8 mouse cellular contexts compared by ENCODE assay signal in genomic region chr7:130533316-130534260, GRCm38 (mm10). TPM values are rescaled to one million over a fixed set of nuclear protein-coding genes. Genes with fewer than 3 reads are reported as not detected.
A peak's percentile ranks its signal among the peaks of the same experiment; 100 is the strongest.
DNase-seq lines count a peak whose midpoint lies in the region; ATAC-seq and TF ChIP-seq lines count a peak whose summit lies in the region.

No protein-coding gene starts in this region.

- H3K79me2 ChIP-seq in MEL (ENCODE audit: control insufficient read depth, insufficient read depth, low read length, poor library complexity): no peaks in the 10 kb centered on the region

- H3K36me3 ChIP-seq in MEL (ENCODE audit: control insufficient read depth in 1 of 2, insufficient read depth in 2 of 2, low read length in 2 of 2): peaks cover 12 to 32% of the 10 kb centered on the region in 2 experiments; a peak in 3 of 4 replicates
- H3K36me3 ChIP-seq in hindbrain, embryonic 10.5 days: peaks cover 96% of the 10 kb centered on the region
- H3K36me3 ChIP-seq in lung, embryonic 16.5 days (ENCODE audit: control insufficient read depth, insufficient read depth, low read length): peaks cover 48% of the 10 kb centered on the region

- H3K27me3 ChIP-seq in MEL (ENCODE audit: control insufficient read depth in 1 of 2, insufficient read depth in 2 of 2, low read length in 2 of 2): no peaks in the 10 kb centered on the region
- H3K27me3 ChIP-seq in hindbrain, embryonic 10.5 days (ENCODE audit: insufficient read depth, poor library complexity, severe bottlenecking): no peaks in the 10 kb centered on the region
- H3K27me3 ChIP-seq in lung, embryonic 16.5 days (ENCODE audit: control insufficient read depth, insufficient read depth, low read depth, low read length): no peaks in the 10 kb centered on the region

- TF ChIP-seq RAD21 in MEL (IDR thresholded peaks at IDR 0.05; ENCODE audit: low read depth, low read length): peak; percentile 60

- peak; percentile 84 for ATAC-seq in lung, embryonic 16.5 days (ENCODE audit: low read depth)

- TF ChIP-seq POLR2A in MEL (IDR thresholded peaks at IDR 0.05; ENCODE audit: control insufficient read depth in 1 of 2, insufficient read depth in 1 of 2, low read depth in 1 of 2, low read length in 2 of 2, poor library complexity in 1 of 2): no peak

- TF ChIP-seq CTCF in MEL (IDR thresholded peaks at IDR 0.05 in 2 of 3, conservative IDR thresholded peaks at IDR 0.05 in 1 of 3; ENCODE audit: control insufficient read depth in 1 of 3, insufficient read depth in 1 of 3, low read depth in 2 of 3, low read length in 3 of 3, poor library complexity in 1 of 3, severe bottlenecking in 1 of 3): peak; percentile 84 to 92 (median 84)

- WGBS in hindbrain, embryonic 10.5 days: 53% methylated on average over 25 of the region's 25 CpGs
- 40% methylated on average over 24 of the region's 25 CpGs for WGBS in lung, embryonic 16.5 days

- H3K9ac ChIP-seq in MEL (ENCODE audit: control insufficient read depth, low read depth, low read length, poor library complexity, severe bottlenecking): 0 out of 2 replicates have a peak overlapping the region, but pooled peaks have one; percentile 9
- H3K9ac ChIP-seq in lung, embryonic 16.5 days (ENCODE audit: low read length): no peak overlapping the region

- no peak overlapping the region for H3K4me3 ChIP-seq in MEL (ENCODE audit: control insufficient read depth in 1 of 2, insufficient read depth in 1 of 2, low read depth in 2 of 2, low read length in 2 of 2)
- no peak overlapping the region for H3K4me3 ChIP-seq in hindbrain, embryonic 10.5 days
- no peak overlapping the region for H3K4me3 ChIP-seq in lung, embryonic 16.5 days (ENCODE audit: low read length)

- DNase-seq in MEL (ENCODE audit: low read depth, low spot score): peak; percentile 90
- peak; percentile 91 for DNase-seq in cerebellum, adult 8-10 months
- DNase-seq in frontal cortex, adult 2 months (ENCODE audit: extremely low spot score in 1 of 2, low spot score in 1 of 2): peak; percentile 46 to 96
- DNase-seq in hindbrain, embryonic 10.5 days (ENCODE audit: low spot score): peak; percentile 87
- DNase-seq in layer of hippocampus, adult 9-10 months (ENCODE audit: low spot score): peak; percentile 73
- peak; percentile 81 for DNase-seq in ovary, postnatal 10 days (ENCODE audit: low spot score)
- peak; percentile 74 for DNase-seq in thymus, postnatal 0 days (ENCODE audit: low spot score)

- 0 out of 4 replicates have a peak, but pooled peaks of 1 of the 2 experiments have one; percentile 4 for TF ChIP-seq EP300 in MEL (IDR thresholded peaks at IDR 0.05; ENCODE audit: low read depth in 1 of 2, low read length in 2 of 2)

- H3K4me1 ChIP-seq in MEL (ENCODE audit: control insufficient read depth in 1 of 2, insufficient read depth in 2 of 2, low read length in 2 of 2): peaks cover 0 to 3% of the 10 kb centered on the region in 2 experiments; a peak in 1 of 4 replicates
- no peaks in the 10 kb centered on the region for H3K4me1 ChIP-seq in hindbrain, embryonic 10.5 days (replicated peaks)
- H3K4me1 ChIP-seq in lung, embryonic 16.5 days (replicated peaks; ENCODE audit: control insufficient read depth, insufficient read depth, low read length): no peaks in the 10 kb centered on the region

- H3K27ac ChIP-seq in MEL (ENCODE audit: control insufficient read depth, low read depth, low read length): peak overlapping the region; percentile 26; the same call in 1 of the 2 replicates
- H3K27ac ChIP-seq in hindbrain, embryonic 10.5 days: peak overlapping the region; percentile 9; the same call in 1 of the 2 replicates
- H3K27ac ChIP-seq in lung, embryonic 16.5 days (ENCODE audit: low read length): no peak overlapping the region

- no peaks in the 10 kb centered on the region for H3K9me3 ChIP-seq in MEL (replicated peaks; ENCODE audit: insufficient read depth, low read length)
- no peaks in the 10 kb centered on the region for H3K9me3 ChIP-seq in hindbrain, embryonic 10.5 days
- H3K9me3 ChIP-seq in lung, embryonic 16.5 days (ENCODE audit: control insufficient read depth, low read length): no peaks in the 10 kb centered on the region

- no peak overlapping the region for H3K4me2 ChIP-seq in lung, embryonic 16.5 days (ENCODE audit: low read depth, low read length)

TF ChIP-seq in MEL, 35 proteins besides CTCF, POLR2A, EP300 and RAD21 (continues in another document):
- TF ChIP-seq MAFK (IDR thresholded peaks at IDR 0.05; ENCODE audit: borderline replicate concordance, low read depth, low read length) (no peak), ZNF384 (IDR thresholded peaks at IDR 0.05; ENCODE audit: low read depth, low read length) (no peak), MXI1 (IDR thresholded peaks at IDR 0.05; ENCODE audit: low read depth, low read length) (0 out of 2 replicates have a peak, but pooled peaks have one; percentile 26), BHLHE40 (IDR thresholded peaks at IDR 0.05; ENCODE audit: borderline replicate concordance, low read depth, low read length) (no peak), NRF1 (IDR thresholded peaks at IDR 0.05; ENCODE audit: insufficient read depth, low read depth, low read length, poor library complexity, severe bottlenecking) (no peak), ELF1 (IDR thresholded peaks at IDR 0.05; ENCODE audit: low read depth, low read length) (no peak), USF2 (IDR thresholded peaks at IDR 0.05; ENCODE audit: borderline replicate concordance in 1 of 2, insufficient read depth in 1 of 2, low read depth in 1 of 2, low read length in 2 of 2) (no peak), KAT2A (conservative IDR thresholded peaks at IDR 0.05; ENCODE audit: low read depth, low read length) (no peak), GATA1 (IDR thresholded peaks at IDR 0.05; ENCODE audit: low read depth, low read length) (no peak), MYC (IDR thresholded peaks at IDR 0.05; ENCODE audit: low read depth, low read length) (no peak), E2F4 (IDR thresholded peaks at IDR 0.05; ENCODE audit: borderline replicate concordance, low read depth, low read length) (no peak), HCFC1 (IDR thresholded peaks at IDR 0.05; ENCODE audit: low read depth, low read length) (0 out of 2 replicates have a peak, but pooled peaks have one; percentile 41), TCF12 (IDR thresholded peaks at IDR 0.05; ENCODE audit: low read depth, low read length) (0 out of 2 replicates have a peak, but pooled peaks have one; percentile 9), RCOR1 (IDR thresholded peaks at IDR 0.05; ENCODE audit: low read depth, low read length) (no peak), ZMIZ1 (IDR thresholded peaks at IDR 0.05; ENCODE audit: low read depth, low read length) (no peak), CHD2 (IDR thresholded peaks at IDR 0.05; ENCODE audit: low read length) (no peak), USF1 (IDR thresholded peaks at IDR 0.05; ENCODE audit: low read depth, low read length) (no peak), NELFE (IDR thresholded peaks at IDR 0.05; ENCODE audit: low read depth, low read length) (no peak), POLR2AphosphoS5 (IDR thresholded peaks at IDR 0.05; ENCODE audit: borderline replicate concordance, low read depth, low read length) (no peak), TAL1 (IDR thresholded peaks at IDR 0.05; ENCODE audit: low read length) (no peak), SIN3A (IDR thresholded peaks at IDR 0.05; ENCODE audit: low read length) (peak; percentile 43; the same call in 1 of the 2 replicates), ETS1 (IDR thresholded peaks at IDR 0.05; ENCODE audit: low read depth, low read length) (peak; percentile 13; the same call in 1 of the 2 replicates), ZKSCAN1 (IDR thresholded peaks at IDR 0.05; ENCODE audit: low read depth, low read length) (no peak), MAX (IDR thresholded peaks at IDR 0.05; ENCODE audit: low read length) (no peak), SMC3 (IDR thresholded peaks at IDR 0.05; ENCODE audit: low read depth, low read length) (peak; percentile 51), MYB (IDR thresholded peaks at IDR 0.05; ENCODE audit: low read depth, low read length) (no peak), TBP (IDR thresholded peaks at IDR 0.05; ENCODE audit: low read depth, low read length) (no peak), CHD1 (IDR thresholded peaks at IDR 0.05; ENCODE audit: low read depth, low read length) (no peak), JUND (IDR thresholded peaks at IDR 0.05; ENCODE audit: low read depth, low read length) (no peak), UBTF (IDR thresholded peaks at IDR 0.05; ENCODE audit: borderline replicate concordance, insufficient read depth, low read depth, low read length) (no peak)

RNA-seq across cellular contexts. Expression of gene Ate1, which starts 13.4 kb away (rescaled TPM):
- 19.5 and 21.9 TPM in 2 replicates for total RNA-seq in MEL (2012; rRNA removed)
- 10 to 100 TPM in 1 of 2 experiments, not detected in 1; 28.6 TPM for polyA plus RNA-seq in MEL (2012; ENCODE audit: insufficient read depth in 1 of 2, insufficient read length in 2 of 2, low read depth in 1 of 2, low replicate concordance in 2 of 2, missing spikeins in 1 of 2)
- 26.0 and 30.8 TPM in 2 replicates for polyA plus RNA-seq in frontal cortex, adult 2 months (2012; rRNA removed)
- 58.0 and 62.5 TPM in 2 replicates for polyA plus RNA-seq in hindbrain, embryonic 10.5 days (2016; fragmentation: Nextera tagmentation; extraction: Ambion mirVana)
- polyA plus RNA-seq in lung, embryonic 16.5 days (2015; fragmentation: Nextera tagmentation; extraction: Ambion mirVana): 64.7 and 67.1 TPM in 2 replicates
- 54.8 and 67.0 TPM in 2 replicates for polyA plus RNA-seq in thymus, postnatal 0 days (2015; fragmentation: Nextera tagmentation; extraction: Ambion mirVana)

RNA-seq across cellular contexts. Expression of gene Nsmce4a, which starts 39.3 kb away (rescaled TPM):
- 124 and 134 TPM in 2 replicates for total RNA-seq in MEL (2012; rRNA removed)
- polyA plus RNA-seq in MEL (2012; ENCODE audit: insufficient read depth in 1 of 2, insufficient read length in 2 of 2, low read depth in 1 of 2, low replicate concordance in 2 of 2, missing spikeins in 1 of 2): 100 to 1,000 TPM; 117 to 129 TPM
- 44.1 and 49.5 TPM in 2 replicates for polyA plus RNA-seq in frontal cortex, adult 2 months (2012; rRNA removed)
- 183 and 186 TPM in 2 replicates for polyA plus RNA-seq in hindbrain, embryonic 10.5 days (2016; fragmentation: Nextera tagmentation; extraction: Ambion mirVana)
- 131 and 141 TPM in 2 replicates for polyA plus RNA-seq in lung, embryonic 16.5 days (2015; fragmentation: Nextera tagmentation; extraction: Ambion mirVana)
- 173 and 179 TPM in 2 replicates for polyA plus RNA-seq in thymus, postnatal 0 days (2015; fragmentation: Nextera tagmentation; extraction: Ambion mirVana)

RNA-seq across cellular contexts. Expression of gene Tacc2, which starts 43.6 kb away (rescaled TPM):
- total RNA-seq in MEL (2012; rRNA removed): 3.5 and 5.3 TPM in 2 replicates
- 10 to 100 TPM in 1 of 2 experiments, not detected in 1; 21.5 TPM for polyA plus RNA-seq in MEL (2012; ENCODE audit: insufficient read depth in 1 of 2, insufficient read length in 2 of 2, low read depth in 1 of 2, low replicate concordance in 2 of 2, missing spikeins in 1 of 2)
- polyA plus RNA-seq in frontal cortex, adult 2 months (2012; rRNA removed): 46.1 and 49.3 TPM in 2 replicates
- 44.8 and 50.8 TPM in 2 replicates for polyA plus RNA-seq in hindbrain, embryonic 10.5 days (2016; fragmentation: Nextera tagmentation; extraction: Ambion mirVana)
- 21.7 and 24.2 TPM in 2 replicates for polyA plus RNA-seq in lung, embryonic 16.5 days (2015; fragmentation: Nextera tagmentation; extraction: Ambion mirVana)
- 16.6 and 17.3 TPM in 2 replicates for polyA plus RNA-seq in thymus, postnatal 0 days (2015; fragmentation: Nextera tagmentation; extraction: Ambion mirVana)
